Mouse (Mus musculus): ENCODE results near the gene Shmt2. TPM values are rescaled to one million over a fixed set of nuclear protein-coding genes. Genes with fewer than 3 reads are reported as not detected.
A peak's percentile ranks its signal among the peaks of the same experiment; 100 is the strongest.

Shmt2 gene
- total and polyA plus RNA-seq, 2 experiments from 2014 or later, result 32.8 to 39.8 TPM

- DNase-seq (ENCODE audit: low spot score) (no peak), ATAC-seq (ENCODE audit: low FRiP score) (no peak)
- TF ChIP-seq CTCF (IDR thresholded peaks at IDR 0.05), result no peak
- Histone ChIP-seq H3K27me3 (ENCODE audit: insufficient read depth, low read length) (no peaks in the 10 kb centered on the region), H3K4me2 (ENCODE audit: low read depth, low read length, poor library complexity, severe bottlenecking) (no peak overlapping the region), H3K9ac (replicated peaks; ENCODE audit: low read length, poor library complexity, severe bottlenecking) (no peak overlapping the region), H3K36me3 (ENCODE audit: insufficient read depth, low read length) (peaks cover 74% of the 10 kb centered on the region), H3K4me3 (ENCODE audit: low read depth, low read length) (no peak overlapping the region), H3K27ac (ENCODE audit: low read depth, low read length) (no peak overlapping the region), H3K9me3 (ENCODE audit: low read length) (no peaks in the 10 kb centered on the region), H3K4me1 (ENCODE audit: insufficient read depth, low read length) (no peaks in the 10 kb centered on the region)
- 57% methylated on average over 13 of the region's 13 CpGs for whole genome bisulfite sequencing
Observed at GRCm38 (mm10) chr10:127564301-127564700, 42.1 kb upstream of the Shmt2 start.

DNA sequence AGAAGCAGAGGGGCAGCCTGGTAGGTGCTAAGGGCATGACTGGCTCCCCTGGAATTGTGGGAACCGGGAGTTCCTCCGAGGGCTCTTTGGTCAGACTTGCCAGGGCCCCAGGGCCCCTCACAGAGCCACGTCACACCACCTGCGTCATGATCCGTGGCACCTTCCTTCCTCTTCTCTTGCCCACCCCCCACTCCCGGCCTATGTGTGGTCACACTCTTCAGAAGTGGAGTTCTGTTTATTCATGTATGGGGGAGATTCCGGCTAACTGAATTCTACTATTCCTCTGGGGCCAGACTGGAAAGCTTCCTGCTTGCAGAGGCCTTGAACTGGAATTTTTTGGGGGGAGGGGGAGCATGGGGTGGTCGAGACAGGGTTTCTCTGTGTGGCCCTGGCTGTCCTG, 41.6 kb upstream of the Shmt2 start:
- Histone ChIP-seq H3K9ac (replicated peaks; ENCODE audit: low read length, poor library complexity, severe bottlenecking) (no peak overlapping the region), H3K4me3 (ENCODE audit: low read depth, low read length) (no peak overlapping the region), H3K27me3 (ENCODE audit: insufficient read depth, low read length) (no peaks in the 10 kb centered on the region), H3K4me1 (ENCODE audit: insufficient read depth, low read length) (no peaks in the 10 kb centered on the region), H3K9me3 (ENCODE audit: low read length) (no peaks in the 10 kb centered on the region), H3K36me3 (ENCODE audit: insufficient read depth, low read length) (peaks cover 77% of the 10 kb centered on the region), H3K4me2 (ENCODE audit: low read depth, low read length, poor library complexity, severe bottlenecking) (no peak overlapping the region), H3K27ac (ENCODE audit: low read depth, low read length) (no peak overlapping the region)
- ATAC-seq (ENCODE audit: low FRiP score) (no peak), DNase-seq (ENCODE audit: low spot score) (no peak)
- no peak for TF ChIP-seq CTCF (IDR thresholded peaks at IDR 0.05)
- 76% methylated on average over 8 of the region's 8 CpGs for WGBS

DNA sequence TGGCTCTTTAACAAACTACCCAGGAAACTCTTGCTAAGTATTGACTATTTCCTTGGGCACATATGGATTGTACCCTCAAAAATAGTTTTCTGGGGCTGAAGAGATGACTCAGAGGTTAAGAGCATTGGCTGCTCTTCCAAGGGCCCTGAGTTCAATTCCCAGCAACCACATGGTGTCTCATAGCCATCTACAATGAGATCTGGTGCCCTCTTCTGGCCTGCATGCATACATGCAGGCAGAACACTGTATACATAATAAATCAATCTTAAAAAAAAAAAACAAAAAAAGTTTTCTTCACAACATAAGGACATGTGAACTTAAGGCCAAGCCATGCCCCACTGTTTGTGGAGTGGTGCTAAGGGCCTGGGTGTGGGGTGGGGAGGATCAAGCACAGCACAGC, 38.9 kb upstream of the Shmt2 start:
- Histone ChIP-seq H3K4me1 (ENCODE audit: insufficient read depth, low read length) (no peaks in the 10 kb centered on the region), H3K36me3 (ENCODE audit: insufficient read depth, low read length) (peaks cover 83% of the 10 kb centered on the region), H3K4me3 (ENCODE audit: low read depth, low read length) (no peak overlapping the region), H3K9me3 (ENCODE audit: low read length) (no peaks in the 10 kb centered on the region), H3K27ac (ENCODE audit: low read depth, low read length) (no peak overlapping the region), H3K4me2 (ENCODE audit: low read depth, low read length, poor library complexity, severe bottlenecking) (no peak overlapping the region), H3K27me3 (ENCODE audit: insufficient read depth, low read length) (no peaks in the 10 kb centered on the region), H3K9ac (replicated peaks; ENCODE audit: low read length, poor library complexity, severe bottlenecking) (no peak overlapping the region)
- peak; percentile 68 for TF ChIP-seq CTCF (IDR thresholded peaks at IDR 0.05)
- ATAC-seq (ENCODE audit: low FRiP score) (no peak), DNase-seq (ENCODE audit: low spot score) (no peak)

DNA sequence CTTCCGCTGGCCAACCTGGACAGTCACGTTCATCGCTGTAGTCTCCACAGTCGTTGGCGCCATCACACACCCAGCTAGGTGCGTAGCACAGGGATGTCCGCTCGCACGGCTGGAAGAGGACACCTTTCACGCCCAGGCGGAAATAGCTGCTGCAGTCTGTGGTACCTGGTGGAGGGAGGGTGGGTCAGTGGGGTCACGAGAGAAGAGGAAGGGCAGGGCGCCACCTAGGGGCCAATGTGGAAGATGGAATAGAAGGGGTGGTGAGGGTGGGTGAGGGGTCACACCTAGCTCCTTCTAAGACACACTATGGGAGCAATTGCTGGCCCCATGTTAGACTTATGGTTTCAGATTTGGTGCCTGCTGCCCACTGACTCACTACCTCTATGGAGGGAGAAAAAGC, 35.2 kb upstream of the Shmt2 start:
- WGBS, result 89% methylated on average over 13 of the region's 13 CpGs

GRCm38 (mm10) chr10:127555703-127556102, 33.5 kb upstream of the Shmt2 start:
- Histone ChIP-seq H3K9ac (replicated peaks; ENCODE audit: low read length, poor library complexity, severe bottlenecking) (no peak overlapping the region), H3K9me3 (ENCODE audit: low read length) (no peaks in the 10 kb centered on the region), H3K4me2 (ENCODE audit: low read depth, low read length, poor library complexity, severe bottlenecking) (no peak overlapping the region), H3K4me1 (ENCODE audit: insufficient read depth, low read length) (no peaks in the 10 kb centered on the region), H3K27ac (ENCODE audit: low read depth, low read length) (no peak overlapping the region), H3K27me3 (ENCODE audit: insufficient read depth, low read length) (no peaks in the 10 kb centered on the region), H3K4me3 (ENCODE audit: low read depth, low read length) (no peak overlapping the region), H3K36me3 (ENCODE audit: insufficient read depth, low read length) (peaks cover 99% of the 10 kb centered on the region)
- TF ChIP-seq CTCF (IDR thresholded peaks at IDR 0.05), result peak; percentile 73
- WGBS, result 58% methylated on average over 18 of the region's 18 CpGs
- peak; percentile 35; the same call in 1 of the 2 replicates for ATAC-seq (ENCODE audit: low FRiP score)
- DNase-seq (ENCODE audit: low spot score), result peak; percentile 51

More for the DNA sequence above, 35.2 kb upstream of the Shmt2 start:
- Histone ChIP-seq H3K4me3 (ENCODE audit: low read depth, low read length) (no peak overlapping the region), H3K36me3 (ENCODE audit: insufficient read depth, low read length) (peaks cover 94% of the 10 kb centered on the region), H3K4me1 (ENCODE audit: insufficient read depth, low read length) (no peaks in the 10 kb centered on the region), H3K27ac (ENCODE audit: low read depth, low read length) (no peak overlapping the region), H3K4me2 (ENCODE audit: low read depth, low read length, poor library complexity, severe bottlenecking) (no peak overlapping the region), H3K9me3 (ENCODE audit: low read length) (no peaks in the 10 kb centered on the region), H3K9ac (replicated peaks; ENCODE audit: low read length, poor library complexity, severe bottlenecking) (no peak overlapping the region), H3K27me3 (ENCODE audit: insufficient read depth, low read length) (no peaks in the 10 kb centered on the region)
- TF ChIP-seq CTCF (IDR thresholded peaks at IDR 0.05), result peak; percentile 55
- ATAC-seq (ENCODE audit: low FRiP score), result no peak
- no peak for DNase-seq (ENCODE audit: low spot score)

DNA sequence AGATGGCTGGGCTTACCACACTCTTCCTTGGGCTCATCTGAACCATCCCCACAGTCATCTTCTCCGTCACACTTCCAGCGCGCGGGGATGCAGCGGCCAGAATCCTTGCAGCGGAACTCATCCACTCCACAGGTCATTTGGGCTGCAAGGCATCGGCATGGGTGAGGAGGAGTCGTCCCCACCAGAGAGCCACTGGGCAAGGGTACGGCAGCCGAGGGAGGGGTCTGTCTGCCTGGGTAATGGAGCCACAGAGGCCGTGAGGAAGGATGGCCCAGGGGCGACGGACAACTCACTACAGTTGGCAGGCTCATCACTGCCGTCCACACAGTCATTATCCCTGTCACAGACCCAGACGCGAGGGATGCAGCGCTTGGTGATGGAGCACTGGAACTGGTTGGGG, 27.6 kb upstream of the Shmt2 start:
- Histone ChIP-seq H3K4me3 (ENCODE audit: low read depth, low read length) (no peak overlapping the region), H3K4me2 (ENCODE audit: low read depth, low read length, poor library complexity, severe bottlenecking) (no peak overlapping the region), H3K9ac (replicated peaks; ENCODE audit: low read length, poor library complexity, severe bottlenecking) (no peak overlapping the region), H3K36me3 (ENCODE audit: insufficient read depth, low read length) (peaks cover 100% of the 10 kb centered on the region), H3K27ac (ENCODE audit: low read depth, low read length) (no peak overlapping the region), H3K4me1 (ENCODE audit: insufficient read depth, low read length) (no peaks in the 10 kb centered on the region), H3K27me3 (ENCODE audit: insufficient read depth, low read length) (no peaks in the 10 kb centered on the region), H3K9me3 (ENCODE audit: low read length) (no peaks in the 10 kb centered on the region)
- TF ChIP-seq CTCF (IDR thresholded peaks at IDR 0.05), result no peak
- ATAC-seq (ENCODE audit: low FRiP score) (no peak), DNase-seq (ENCODE audit: low spot score) (no peak)
- WGBS, result 90% methylated on average over 17 of the region's 17 CpGs

Measured in midbrain, postnatal 0 days (tissue).